Mouse (Mus musculus) heart, embryonic 10.5 days (tissue): Measurements from ENCODE around the gene Card19. TPM values are rescaled to one million over a fixed set of nuclear protein-coding genes. Genes with fewer than 3 reads are reported as not detected.

Experiments
- DNase-seq: peaks from one replicate; pipeline ENCODE4 v3.0.0-alpha.2; 2017; ENCODE audit warnings: low spot score
- H3K27ac ChIP-seq: fragments of 300-500 bp; sonication (generic); 2 replicates; pipeline ENCODE4 v1.5.1; 2016; ENCODE audit warnings: mild to moderate bottlenecking
- H3K27me3 ChIP-seq: fragments of 300-500 bp; sonication (generic); 2 replicates; pipeline ENCODE4 v1.6.1; 2016; ENCODE audit warnings: mild to moderate bottlenecking; ENCODE audit not compliant: poor library complexity, insufficient read depth, severe bottlenecking
- H3K36me3 ChIP-seq: fragments of 300-500 bp; sonication (generic); 2 replicates; pipeline ENCODE4 v1.6.1; 2016; ENCODE audit warnings: mild to moderate bottlenecking, moderate library complexity
- H3K4me1 ChIP-seq: fragments of 300-500 bp; sonication (generic); 2 replicates; pipeline ENCODE4 v1.6.1; 2016; ENCODE audit warnings: mild to moderate bottlenecking
- H3K4me3 ChIP-seq: fragments of 300-500 bp; sonication (generic); 2 replicates; pipeline ENCODE4 v1.5.1; 2016; ENCODE audit warnings: mild to moderate bottlenecking, moderate library complexity
- H3K9me3 ChIP-seq: fragments of 300-500 bp; sonication (generic); 2 replicates; pipeline ENCODE4 v1.6.1; 2016; ENCODE audit warnings: mild to moderate bottlenecking, moderate library complexity
- WGBS: fragments of 180-500 bp; shearing (Covaris S2); methylation state at CpG from one replicate; pipeline ENCODE4 v1.1.7; 2016; 5-methylcytosine and 5-hydroxymethylcytosine counted together
- polyA plus RNA-seq: library from polyadenylated mRNA; unstranded; fragments of >200 nt; fragmentation: Nextera tagmentation; extraction: Ambion mirVana; gene quantifications from 2 replicates; pipeline ENCODE4 v1.2.1, GENCODE M21; 2016

The Card19 gene
- polyA plus RNA-seq, 1 experiment from 2014 or later = 52.7 TPM

GRCm38 (mm10) chr13:49188966-49189360 is 26.9 kb downstream of the Card19 start:
- Histone ChIP-seq H3K4me3 (peak overlapping the region; percentile 79; the same call in 1 of the 2 replicates), H3K27me3 (no peaks in the 10 kb centered on the region), H3K4me1 (peaks cover 59% of the 10 kb centered on the region), H3K36me3 (no peaks in the 10 kb centered on the region), H3K9me3 (no peaks in the 10 kb centered on the region; the same call in 1 of the 2 replicates), H3K27ac (peak overlapping the region; percentile 88)
- DNase-seq = no peak
- WGBS = 50% methylated on average over 2 of the region's 2 CpGs

DNA sequence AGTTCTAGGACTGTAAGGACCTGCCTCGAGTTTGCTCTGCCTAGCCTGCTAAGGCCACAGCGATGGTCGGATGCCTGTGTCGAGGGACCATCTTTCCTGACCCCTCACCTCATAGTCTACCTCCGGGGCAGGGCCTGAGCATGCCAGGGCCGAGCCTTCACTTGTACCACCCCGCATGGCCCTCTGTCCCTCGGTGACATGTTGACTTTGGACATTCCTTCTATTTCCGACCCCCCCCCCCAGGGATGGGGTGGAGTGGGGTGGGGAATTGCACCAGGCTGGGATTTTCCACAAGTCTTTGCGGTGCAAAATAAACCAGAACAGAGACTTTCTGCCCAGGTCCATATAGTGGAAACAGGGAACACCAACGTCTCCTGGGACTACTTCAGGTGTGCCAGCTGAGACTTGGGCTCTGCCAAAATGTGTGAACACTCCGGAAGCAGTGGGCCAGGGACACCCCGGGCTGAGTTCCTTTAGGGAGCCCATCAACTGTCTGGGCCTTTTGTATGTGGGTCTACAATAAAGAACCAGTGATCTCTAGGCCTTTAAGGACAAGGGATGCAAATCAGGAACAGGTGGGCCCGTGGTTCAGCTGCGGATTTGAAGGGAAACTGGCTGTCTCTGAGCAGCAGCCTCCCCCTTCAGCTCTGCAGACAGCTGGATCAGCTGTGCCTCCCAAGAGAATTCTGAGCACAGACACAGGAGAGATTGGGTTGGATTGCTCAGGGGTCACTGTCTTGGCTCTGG is 27.4 kb downstream of the Card19 start:
- Histone ChIP-seq H3K27ac (peak overlapping the region; percentile 88), H3K36me3 (no peaks in the 10 kb centered on the region)
- DNase-seq = no peak

DNA sequence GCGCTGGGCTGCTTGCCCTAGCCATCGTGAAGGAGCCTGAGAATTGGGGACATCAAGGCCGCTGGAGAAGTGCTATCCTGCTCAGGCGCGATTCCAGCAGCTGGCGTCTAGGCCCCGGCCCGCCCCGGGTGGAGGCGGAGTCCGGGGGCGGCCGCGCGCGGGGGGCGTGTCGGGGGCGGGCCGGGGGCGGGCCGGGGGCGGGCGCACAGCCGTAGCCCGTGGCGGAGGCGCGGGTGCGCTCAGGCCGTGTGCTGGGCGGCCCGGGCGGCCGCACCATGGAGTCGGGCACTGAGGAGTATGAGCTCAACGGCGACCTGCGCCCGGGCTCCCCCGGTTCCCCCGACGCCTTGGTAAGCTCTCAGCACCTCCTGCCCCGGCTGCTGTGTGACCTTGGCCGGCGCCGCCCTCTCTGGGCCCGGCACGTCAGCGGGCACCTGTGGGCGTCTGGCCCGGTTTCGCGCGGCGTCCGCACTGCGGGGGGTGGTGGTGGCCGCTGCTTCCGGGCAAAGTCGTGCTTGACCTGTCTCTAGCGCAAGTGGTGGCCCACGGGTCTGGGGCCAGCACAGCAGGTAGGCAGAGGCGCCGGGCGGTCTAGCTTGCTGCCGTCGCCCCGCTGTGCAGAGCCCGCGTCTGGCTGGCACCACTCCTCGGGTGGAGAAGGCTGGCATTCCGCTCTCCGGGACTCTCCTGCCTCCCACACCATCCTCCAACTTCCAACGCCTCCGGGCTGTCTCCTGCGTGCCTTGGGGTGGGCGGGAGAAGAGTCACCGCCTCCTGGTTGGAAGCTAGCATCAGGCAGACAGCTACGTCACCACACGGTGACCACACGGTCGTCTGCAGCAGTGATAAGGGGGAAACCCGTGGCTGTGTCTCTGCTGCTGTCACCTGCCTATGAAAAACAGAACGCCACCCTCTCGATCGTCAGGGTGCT is 28.3 kb downstream of the Card19 start, which contains the start of gene Ninj1:
TSS of gene Ninj1 (plus strand) at position 198 of the 931 bp plus-strand sequence.
- Histone ChIP-seq H3K4me1 (peaks cover 69% of the 10 kb centered on the region), H3K4me3 (peak within 1 kb of the TSS; percentile 79), H3K27me3 (no peaks in the 10 kb centered on the region), H3K27ac (peak within 1 kb of the TSS; percentile 88), H3K9me3 (no peaks in the 10 kb centered on the region; the same call in 1 of the 2 replicates), H3K36me3 (no peaks in the 10 kb centered on the region)
- DNase-seq = peak; percentile 92
- under 1% methylated on average over 80 of the region's 87 CpGs for WGBS

More for the DNA sequence above, 27.4 kb downstream of the Card19 start:
- no peaks in the 10 kb centered on the region for H3K27me3 ChIP-seq
- peak overlapping the region; percentile 79 for H3K4me3 ChIP-seq
- no peaks in the 10 kb centered on the region; the same call in 1 of the 2 replicates for H3K9me3 ChIP-seq
- H3K4me1 ChIP-seq = peaks cover 64% of the 10 kb centered on the region
- WGBS = 23% methylated on average over 15 of the region's 15 CpGs

DNA sequence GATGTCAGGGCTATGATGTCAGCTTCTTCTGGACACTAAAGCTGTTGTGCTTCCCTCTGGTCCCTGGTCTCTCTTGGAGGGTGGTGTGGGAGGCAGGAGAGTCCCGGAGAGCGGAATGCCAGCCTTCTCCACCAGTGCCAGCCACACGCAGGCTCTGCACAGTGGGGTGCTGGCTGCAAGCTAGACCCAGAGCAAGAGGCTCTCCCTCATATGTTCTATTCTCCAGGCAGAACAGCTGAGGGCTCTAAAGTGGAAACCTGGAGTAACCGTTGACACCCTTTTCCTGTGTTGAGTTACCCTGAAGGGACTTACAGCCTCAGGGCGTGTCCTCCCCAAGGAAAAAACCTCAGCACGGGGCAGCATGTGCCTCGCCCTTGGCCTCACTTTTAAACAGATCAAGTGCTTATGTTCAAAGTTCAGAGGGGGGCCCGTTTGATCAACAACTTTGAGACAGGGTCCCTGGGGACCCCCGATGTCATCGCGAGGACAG is 29.0 kb downstream of the Card19 start:
- H3K4me3 ChIP-seq = peak overlapping the region; percentile 79
- peak overlapping the region; percentile 88 for H3K27ac ChIP-seq
- WGBS = 17% methylated on average over 11 of the region's 11 CpGs
- H3K4me1 ChIP-seq = peaks cover 63% of the 10 kb centered on the region
- no peaks in the 10 kb centered on the region; the same call in 1 of the 2 replicates for H3K9me3 ChIP-seq
- H3K36me3 ChIP-seq = no peaks in the 10 kb centered on the region
- no peak for DNase-seq
- no peaks in the 10 kb centered on the region for H3K27me3 ChIP-seq

DNA sequence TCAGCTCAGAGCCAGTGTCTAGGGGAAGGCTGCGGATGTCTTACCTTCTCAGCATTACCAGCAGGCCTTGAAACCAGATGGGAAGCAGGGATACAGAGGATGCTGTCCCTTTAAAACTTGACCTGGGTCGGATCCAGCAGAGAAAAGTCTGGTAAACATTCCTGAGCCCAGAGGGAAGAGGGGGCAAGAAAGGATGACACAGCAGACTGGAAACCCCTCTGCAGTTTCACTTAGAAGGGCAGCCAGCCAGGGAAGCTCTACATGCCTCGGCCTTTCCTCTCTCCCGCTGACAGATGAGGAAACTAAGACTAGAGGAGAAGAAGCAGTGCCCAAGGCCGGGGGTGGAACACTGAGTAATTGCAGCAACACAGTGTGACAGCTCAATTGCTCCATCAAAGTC is 32.2 kb downstream of the Card19 start:
- Histone ChIP-seq H3K36me3 (no peaks in the 10 kb centered on the region), H3K27ac (peak overlapping the region; percentile 17; the same call in 1 of the 2 replicates), H3K27me3 (no peaks in the 10 kb centered on the region), H3K9me3 (no peaks in the 10 kb centered on the region; the same call in 1 of the 2 replicates), H3K4me1 (peaks cover 46% of the 10 kb centered on the region), H3K4me3 (no peak overlapping the region)
- no peak for DNase-seq
- 41% methylated on average over 5 of the region's 5 CpGs for WGBS

- 0 out of 2 replicates have a peak overlapping the region, but pooled peaks have one; percentile 17 for H3K27ac ChIP-seq
- no peaks in the 10 kb centered on the region; the same call in 1 of the 2 replicates for H3K9me3 ChIP-seq
- no peak for DNase-seq
- 32% methylated on average over 5 of the region's 5 CpGs for WGBS
- H3K36me3 ChIP-seq = no peaks in the 10 kb centered on the region
- no peaks in the 10 kb centered on the region for H3K27me3 ChIP-seq
- H3K4me3 ChIP-seq = no peak overlapping the region
- peaks cover 44% of the 10 kb centered on the region for H3K4me1 ChIP-seq
Observed at GRCm38 (mm10) chr13:49183161-49183560, 32.7 kb downstream of the Card19 start.

DNA sequence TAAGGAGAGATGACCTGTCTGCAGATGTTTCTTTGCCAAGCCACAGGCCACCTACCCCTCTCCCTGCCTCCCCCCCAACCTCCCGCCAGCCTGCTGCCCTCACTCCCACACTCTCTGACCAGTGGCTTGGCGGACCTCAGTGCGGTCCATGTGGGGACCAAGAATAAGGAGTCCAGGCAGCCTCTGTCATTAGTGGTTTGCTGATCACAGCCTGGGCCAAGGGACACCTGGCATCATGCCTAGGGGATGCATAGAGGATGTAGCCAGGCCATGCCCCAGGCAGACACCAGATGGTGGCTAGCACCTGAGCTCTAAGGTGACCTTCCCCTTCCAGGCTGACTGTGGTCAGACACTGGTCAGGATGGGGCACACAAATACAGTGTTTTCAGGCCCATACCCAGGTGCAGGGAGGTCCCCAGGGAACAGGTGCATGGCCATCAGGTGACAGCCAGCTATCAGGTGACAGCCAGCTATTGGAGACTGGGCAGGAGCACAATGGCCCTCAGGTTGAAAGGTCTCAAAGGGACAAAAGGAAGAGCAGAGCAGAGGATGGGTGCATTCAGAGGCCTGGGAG is 34.3 kb downstream of the Card19 start:
- Histone ChIP-seq H3K27ac (peak overlapping the region; percentile 1; the same call in 1 of the 2 replicates), H3K27me3 (no peaks in the 10 kb centered on the region), H3K9me3 (no peaks in the 10 kb centered on the region; the same call in 1 of the 2 replicates), H3K36me3 (no peaks in the 10 kb centered on the region), H3K4me3 (no peak overlapping the region), H3K4me1 (peaks cover 32% of the 10 kb centered on the region)
- WGBS = 80% methylated on average over 3 of the region's 3 CpGs
- DNase-seq = no peak

GRCm38 (mm10) chr13:49180691-49181090 is 35.1 kb downstream of the Card19 start:
- WGBS = 60% methylated on average over 1 of the region's 1 CpGs
- H3K9me3 ChIP-seq = no peaks in the 10 kb centered on the region; the same call in 1 of the 2 replicates
- no peak for DNase-seq
- H3K27me3 ChIP-seq = no peaks in the 10 kb centered on the region
- no peak overlapping the region for H3K4me3 ChIP-seq
- H3K4me1 ChIP-seq = peaks cover 32% of the 10 kb centered on the region
- H3K27ac ChIP-seq = no peak overlapping the region
- H3K36me3 ChIP-seq = no peaks in the 10 kb centered on the region

GRCm38 (mm10) chr13:49180274-49180673 is 35.6 kb downstream of the Card19 start:
- Histone ChIP-seq H3K4me3 (no peak overlapping the region), H3K27ac (no peak overlapping the region), H3K4me1 (peaks cover 32% of the 10 kb centered on the region), H3K36me3 (no peaks in the 10 kb centered on the region), H3K27me3 (no peaks in the 10 kb centered on the region), H3K9me3 (no peaks in the 10 kb centered on the region; the same call in 1 of the 2 replicates)
- DNase-seq = no peak
- WGBS = 80% methylated on average over 5 of the region's 5 CpGs

GRCm38 (mm10) chr13:49178839-49179585 is 36.8 kb downstream of the Card19 start:
- peak overlapping the region; percentile 2; the same call in 1 of the 2 replicates for H3K27ac ChIP-seq
- no peak for DNase-seq
- 69% methylated on average over 19 of the region's 19 CpGs for WGBS
- no peaks in the 10 kb centered on the region; the same call in 1 of the 2 replicates for H3K9me3 ChIP-seq
- no peaks in the 10 kb centered on the region for H3K36me3 ChIP-seq
- H3K27me3 ChIP-seq = 0 out of 2 replicates have a peak, but pooled peaks cover 5% of the 10 kb centered on the region
- H3K4me1 ChIP-seq = peaks cover 32% of the 10 kb centered on the region
- no peak overlapping the region for H3K4me3 ChIP-seq

GRCm38 (mm10) chr13:49175509-49175908 is 40.3 kb downstream of the Card19 start:
- Histone ChIP-seq H3K27ac (no peak overlapping the region), H3K36me3 (no peaks in the 10 kb centered on the region), H3K27me3 (peaks cover 23% of the 10 kb centered on the region; the same call in 1 of the 2 replicates), H3K4me3 (no peak overlapping the region), H3K4me1 (peaks cover 28% of the 10 kb centered on the region), H3K9me3 (no peaks in the 10 kb centered on the region)
- no peak for DNase-seq
- 79% methylated on average over 10 of the region's 10 CpGs for whole genome bisulfite sequencing
